Mouse (Mus musculus) brain, adult 10 weeks (tissue): Measurements from ENCODE around the gene Jaml. TPM values are rescaled to one million over a fixed set of nuclear protein-coding genes. Genes with fewer than 3 reads are reported as not detected.

ENCODE experiments used
- polyA plus RNA-seq: library from polyadenylated mRNA; stranded (reverse); fragments of 350-450 nt; fragmentation: Illumina TruSeq; extraction: RNeasy Lipid Tissue Mini Kit (QIAGEN cat#74804); gene quantifications from one replicate; pipeline ENCODE4 v1.2.3, GENCODE M21; 2015; ENCODE audit warnings: low read depth, low replicate concordance

The Jaml gene
- polyA plus RNA-seq, result 0.52 TPM

GRCm38 (mm10) chr9:45079011-45079410 lies at the start of gene Jaml:
Jaml (plus strand) TSS chr9:45079183.

GRCm38 (mm10) chr9:45039499-45039898 lies 39.5 kb upstream of the Jaml start, which contains the start of gene Mpzl2:
Mpzl2 (plus strand) TSS chr9:45039799.

DNA sequence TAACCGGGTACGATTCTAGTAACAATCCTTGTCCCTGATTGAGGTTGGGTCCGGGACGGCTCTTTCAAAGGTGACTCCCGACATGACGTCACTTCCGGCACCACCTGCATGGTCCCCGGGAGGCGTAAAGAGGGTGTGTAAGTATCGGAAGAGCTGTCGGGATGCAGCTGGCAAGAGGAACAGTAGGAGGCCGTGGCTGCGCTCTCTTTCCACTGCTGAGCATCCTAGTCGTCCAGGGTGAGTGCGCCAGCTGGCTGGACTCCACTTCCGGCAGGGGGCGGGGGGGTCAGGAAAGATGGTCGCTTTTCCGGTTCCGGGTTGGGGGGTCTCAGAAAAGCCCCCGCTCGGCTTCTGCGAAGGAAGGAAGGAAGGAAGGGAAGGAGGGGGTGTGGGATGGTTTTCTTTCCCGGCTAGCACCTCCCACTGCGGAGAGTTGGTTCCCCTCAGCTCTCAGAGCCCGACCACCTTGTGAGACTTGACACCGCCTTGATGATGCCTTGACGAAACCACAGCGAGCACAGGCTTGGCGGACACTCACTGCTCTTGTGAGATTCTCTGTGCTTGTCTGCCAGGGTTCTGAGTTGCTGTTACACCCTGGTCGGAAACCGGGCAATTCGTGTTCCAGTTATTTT lies 23.8 kb upstream of the Jaml start, which contains the start of gene Mpzl3:
Gene Mpzl3, plus strand, starts transcription at position 105 of the 632 bp plus-strand sequence.

GRCm38 (mm10) chr9:45117741-45118431 lies 38.9 kb downstream of the Jaml start, which contains the start of gene Scn2b:
Scn2b (plus strand) TSS chr9:45117782.

DNA sequence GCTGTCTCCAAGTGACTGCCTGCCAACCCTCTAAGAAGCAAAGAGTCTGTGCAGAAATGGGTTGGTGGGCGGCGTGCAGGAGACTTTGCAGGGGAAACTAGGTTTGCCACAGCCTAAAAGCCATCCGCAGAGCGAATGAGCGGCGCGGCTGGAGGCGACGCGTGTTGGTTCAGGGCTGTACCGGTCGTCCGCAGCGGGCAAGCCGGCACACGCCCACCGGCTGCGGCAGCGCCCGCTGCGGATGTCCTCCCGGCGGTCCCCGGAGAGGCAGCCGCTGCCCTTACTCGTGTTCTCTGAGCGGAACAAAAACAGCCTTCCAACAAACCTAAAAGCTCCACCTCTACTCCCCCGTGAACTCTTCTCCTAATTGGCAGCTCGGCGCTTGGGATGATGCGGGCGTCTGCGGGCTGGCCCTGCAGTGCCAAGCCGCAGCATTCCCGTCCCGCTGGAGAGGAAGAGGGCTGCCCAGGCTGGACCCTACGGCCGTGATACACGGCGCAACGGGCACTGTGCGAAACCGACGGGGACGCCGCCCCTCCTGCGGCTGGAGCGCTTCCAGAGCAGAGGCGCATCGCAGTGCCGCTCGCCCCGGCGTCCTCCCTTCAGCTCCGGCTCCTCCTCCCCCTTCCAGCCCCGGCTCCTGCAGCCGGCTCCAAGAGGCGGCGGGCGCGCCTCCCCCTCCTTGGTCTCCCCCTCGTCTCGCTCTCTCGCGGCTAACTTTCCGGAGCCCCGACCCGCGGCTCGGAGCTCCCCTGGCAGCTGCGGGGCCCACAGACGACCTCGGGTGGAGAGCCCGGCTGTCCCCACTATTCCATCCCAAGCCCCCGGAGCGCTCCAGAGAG lies 59.4 kb downstream of the Jaml start, which contains the start of gene Scn4b:
Gene Scn4b, plus strand, starts transcription at position 205 of the 842 bp plus-strand sequence.

Other genes with a start within 250 kb of the Jaml start
- 24.6 TPM for gene Kmt2a, start 197.9 kb upstream of the Jaml start, polyA plus RNA-seq
- 976 TPM for gene Atp5l, start 158.4 kb upstream of the Jaml start, polyA plus RNA-seq
- gene Ube4a, start 113.6 kb upstream of the Jaml start, polyA plus RNA-seq, result 43.9 TPM
- not detected for gene Cd3g, start 98.8 kb upstream of the Jaml start, polyA plus RNA-seq
- not detected for gene Cd3d, start 97.4 kb upstream of the Jaml start, polyA plus RNA-seq
- gene Cd3e, start 69.6 kb upstream of the Jaml start, polyA plus RNA-seq, result not detected
- gene Mpzl2, start 39.4 kb upstream of the Jaml start, polyA plus RNA-seq, result 1.1 TPM
- gene Mpzl3, start 24.0 kb upstream of the Jaml start, polyA plus RNA-seq, result 3.9 TPM
- gene Scn2b, start 38.6 kb downstream of the Jaml start, polyA plus RNA-seq, result 149 TPM
- gene Scn4b, start 59.2 kb downstream of the Jaml start, polyA plus RNA-seq, result 149 TPM
- gene BC049352, start 102.8 kb downstream of the Jaml start, polyA plus RNA-seq, result 1.2 TPM
- 0.21 TPM for gene Tmprss4, start 124.9 kb downstream of the Jaml start, polyA plus RNA-seq
- gene Il10ra, start 190.0 kb downstream of the Jaml start, polyA plus RNA-seq, result 5.2 TPM
- not detected for gene Tmprss13, start 239.9 kb downstream of the Jaml start, polyA plus RNA-seq